Mouse (Mus musculus): Measurements from ENCODE around the gene Fam118a.

Fam118a gene

GRCm38 (mm10) chr15:85041546-85042225 is 12.9 kb downstream of the Fam118a start:
- ChIA-PET CTCF (interaction anchor here (0.6 to 2.4 kb wide), 16 partner anchors 11 to 211 kb away, joined by 3 to 12 read pairs (median 5); partner anchors contain the start of gene 5031439G07Rik (in 1 of the 4)), POLR2A (interaction anchor here in 2 of 4 experiments (0.7 to 2.3 kb wide), 10 partner anchors 15 to 119 kb away, joined by 3 to 6 read pairs (median 4); partner anchors contain the start of genes 5031439G07Rik (in 1 of the 2) and Nup50 (in 1 of the 2))

- ChIA-PET POLR2A (interaction anchor here (0.5 to 2.3 kb wide), 19 partner anchors 9 to 590 kb away, joined by 3 to 6 read pairs (median 4); partner anchors contain the start of genes 5031439G07Rik (in 2 of the 4) and Nup50 (in 1 of the 4)), CTCF (interaction anchor here (0.5 to 2.4 kb wide), 36 partner anchors 8 to 340 kb away, joined by 3 to 22 read pairs (median 4); partner anchors contain the start of genes 5031439G07Rik (in 1 of the 4) and Upk3a (in 1 of the 4))
Observed at GRCm38 (mm10) chr15:85042361-85042954, 13.7 kb downstream of the Fam118a start.

GRCm38 (mm10) chr15:85043116-85043515 is 14.4 kb downstream of the Fam118a start:
- POLR2A ChIA-PET, result interaction anchor here in 3 of 4 experiments (0.6 to 2.3 kb wide), 17 partner anchors 9 to 120 kb away, joined by 3 to 6 read pairs (median 4); partner anchors contain the start of genes 5031439G07Rik (in 2 of the 3) and Nup50 (in 1 of the 3)
- CTCF ChIA-PET, result interaction anchor here (0.6 to 2.4 kb wide), 28 partner anchors 12 to 341 kb away, joined by 3 to 22 read pairs (median 4); partner anchors contain the start of genes 5031439G07Rik (in 1 of the 4) and Upk3a (in 1 of the 4)

- ChIA-PET POLR2A (interaction anchor here in 2 of 4 experiments (1.2 to 2.3 kb wide), 4 partner anchors 8 to 44 kb away, joined by 4 to 5 read pairs (median 5); no protein-coding TSS in a partner anchor), CTCF (interaction anchor here (0.5 to 2.4 kb wide), 6 partner anchors 27 to 285 kb away, joined by 3 to 12 read pairs (median 4); no protein-coding TSS in a partner anchor)
Observed at GRCm38 (mm10) chr15:85043761-85044160, 15.0 kb downstream of the Fam118a start.

- ChIA-PET CTCF (interaction anchor here in 1 of 4 experiments (1.2 kb wide), 1 partner anchor 46 kb away, joined by 3 read pairs; no protein-coding TSS in a partner anchor), POLR2A (interaction anchor here in 3 of 4 experiments (0.6 to 2.2 kb wide), 5 partner anchors 9 to 62 kb away, joined by 3 to 6 read pairs (median 4); no protein-coding TSS in a partner anchor)
Observed at GRCm38 (mm10) chr15:85046230-85046950, 17.6 kb downstream of the Fam118a start.

GRCm38 (mm10) chr15:85047865-85048264 is 19.1 kb downstream of the Fam118a start:
- CTCF ChIA-PET, result interaction anchor here in 1 of 4 experiments (1.2 kb wide), 1 partner anchor 47 kb away, joined by 3 read pairs; no protein-coding TSS in a partner anchor

GRCm38 (mm10) chr15:85049758-85050157 is 21.0 kb downstream of the Fam118a start:
- ChIA-PET CTCF (interaction anchor here in 1 of 4 experiments (0.9 kb wide), 1 partner anchor 54 kb away, joined by 6 read pairs; no protein-coding TSS in a partner anchor), POLR2A (no interaction called here)

More at GRCm38 (mm10) chr15:85047865-85048264, 19.1 kb downstream of the Fam118a start:
- POLR2A ChIA-PET, result interaction anchor here in 1 of 4 experiments (0.8 kb wide), 1 partner anchor 9 kb away, joined by 3 read pairs; no protein-coding TSS in a partner anchor

GRCm38 (mm10) chr15:85054098-85054497 is 25.4 kb downstream of the Fam118a start:
- ChIA-PET CTCF (interaction anchor here in 2 of 4 experiments (0.6 to 1.4 kb wide), 3 partner anchors 12 to 891 kb away, joined by 3 read pairs; no protein-coding TSS in a partner anchor), POLR2A (interaction anchor here in 1 of 4 experiments (0.6 to 1.2 kb wide), 3 partner anchors 8 to 114 kb away, joined by 3 read pairs; no protein-coding TSS in a partner anchor)

GRCm38 (mm10) chr15:85055186-85055585 is 26.4 kb downstream of the Fam118a start:
- ChIA-PET POLR2A (no interaction called here), CTCF (interaction anchor here in 2 of 4 experiments (1.2 to 2.5 kb wide), 2 partner anchors 13 kb away, joined by 3 to 8 read pairs; no protein-coding TSS in a partner anchor)

GRCm38 (mm10) chr15:85063421-85063820 is 34.7 kb downstream of the Fam118a start:
- POLR2A ChIA-PET, result interaction anchor here in 1 of 4 experiments (0.9 to 1.6 kb wide), 3 partner anchors 9 to 21 kb away, joined by 3 to 5 read pairs (median 4); no protein-coding TSS in a partner anchor
- CTCF ChIA-PET, result no interaction called here

- POLR2A ChIA-PET, result interaction anchor here in 3 of 4 experiments (0.7 to 1.1 kb wide), 4 partner anchors 35 to 148 kb away, joined by 3 to 5 read pairs (median 3); partner anchors contain the start of genes 5031439G07Rik (in 1 of the 3) and Nup50 (in 1 of the 3)
- CTCF ChIA-PET, result interaction anchor here (0.5 to 2.4 kb wide), 44 partner anchors 10 to 954 kb away, joined by 3 to 13 read pairs (median 4); partner anchors contain the start of gene Upk3a (in 1 of the 4)
Observed at GRCm38 (mm10) chr15:85070561-85070960, 41.8 kb downstream of the Fam118a start.

- POLR2A ChIA-PET, result no interaction called here
Observed at GRCm38 (mm10) chr15:85072651-85073050, 43.9 kb downstream of the Fam118a start.

GRCm38 (mm10) chr15:85085641-85086040 is 56.9 kb downstream of the Fam118a start:
- CTCF ChIA-PET, result interaction anchor here (0.6 to 1.5 kb wide), 6 partner anchors 8 to 327 kb away, joined by 3 to 5 read pairs (median 4); no protein-coding TSS in a partner anchor
- POLR2A ChIA-PET, result interaction anchor here in 3 of 4 experiments (0.6 to 1.4 kb wide), 5 partner anchors 8 to 311 kb away, joined by 3 to 6 read pairs (median 3); partner anchors contain the start of gene Nup50 (in 1 of the 3)

More at GRCm38 (mm10) chr15:85072651-85073050, 43.9 kb downstream of the Fam118a start:
- CTCF ChIA-PET, result interaction anchor here in 1 of 4 experiments (1.1 kb wide), 1 partner anchor 72 kb away, joined by 3 read pairs; no protein-coding TSS in a partner anchor

Measured in embryonic stem cell, embryonic (primary cell).